Mouse (Mus musculus): ENCODE measurements around the gene Nfkbil1. TPM values are rescaled to one million over a fixed set of nuclear protein-coding genes. Genes with fewer than 3 reads are reported as not detected.
"Not testable (repeated sequence)": the region's sequence is repeated elsewhere in the genome, so short reads cannot be mapped to it uniquely, and the experiment has no call there.

Gene Nfkbil1
- total RNA-seq, 2 experiments from 2014 or later: 25.6 to 26.0 TPM

DNA sequence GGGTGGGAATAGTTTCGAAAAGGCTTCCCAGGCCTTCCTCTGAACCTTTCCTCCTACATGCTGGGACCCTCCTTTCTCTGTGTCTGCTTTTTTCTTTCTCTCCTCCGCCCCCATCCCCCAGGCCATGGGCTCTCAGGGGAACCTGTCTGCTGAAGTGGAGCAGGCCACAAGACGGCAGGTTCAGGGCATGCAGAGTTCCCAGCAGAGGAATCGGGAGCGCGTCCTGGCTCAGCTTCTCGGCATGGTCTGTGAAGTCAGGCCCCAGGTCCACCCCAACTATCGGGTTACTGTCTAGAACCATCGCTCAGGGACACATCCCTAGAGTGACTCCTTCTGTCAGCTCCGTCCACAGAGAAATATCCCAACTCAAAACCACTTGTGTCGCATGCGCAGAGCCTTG lies 1.9 kb upstream of the Nfkbil1 start:
- no peak for DNase-seq (ENCODE audit: low spot score in 2 of 2)

- no peak for DNase-seq (ENCODE audit: low spot score in 2 of 2)
Observed at GRCm38 (mm10) chr17:35236996-35237395, 1.4 kb upstream of the Nfkbil1 start.

DNA sequence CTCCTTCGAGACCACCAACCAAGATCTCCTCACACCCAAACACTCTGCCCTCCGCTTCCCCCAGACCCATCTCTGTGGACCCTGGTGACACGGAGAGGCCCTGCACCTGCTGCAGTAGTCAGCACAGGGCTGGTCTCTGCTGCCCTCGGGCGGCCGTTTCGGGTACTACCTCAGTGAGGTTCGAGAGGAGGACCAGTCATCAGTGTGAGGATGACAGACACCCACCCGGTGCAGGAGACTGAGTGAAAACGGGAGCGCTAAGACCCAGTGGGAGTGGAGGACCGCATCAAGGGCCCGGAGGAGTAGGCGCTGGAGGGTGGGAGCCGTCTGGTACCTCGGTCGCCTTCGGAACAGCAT lies 776 bp upstream of the Nfkbil1 start:
- peak; percentile 95 for DNase-seq (ENCODE audit: low spot score in 2 of 2)

- DNase-seq (ENCODE audit: low spot score in 2 of 2): no peak
Observed at GRCm38 (mm10) chr17:35234903-35235302, 689 bp downstream of the Nfkbil1 start.

DNA sequence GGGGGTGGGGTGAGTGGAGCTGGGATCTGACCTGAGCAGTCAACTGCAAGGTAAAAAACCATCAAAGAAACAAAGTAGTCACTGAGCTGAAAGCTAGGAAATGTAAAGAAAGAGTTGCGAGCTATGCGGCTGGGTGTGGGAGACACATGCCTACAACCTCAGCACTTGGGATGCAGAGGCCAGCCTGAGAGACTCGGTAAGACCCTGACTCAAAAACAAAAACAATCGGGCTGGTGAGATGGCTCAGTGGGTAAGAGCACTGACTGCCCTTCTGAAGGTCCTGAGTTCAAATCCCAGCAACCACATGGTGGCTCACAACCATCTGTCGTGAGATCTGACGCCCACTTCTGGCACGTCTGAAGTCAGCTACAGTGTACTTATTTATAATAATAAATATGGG lies 1.5 kb downstream of the Nfkbil1 start:
- DNase-seq (ENCODE audit: low spot score in 2 of 2): not testable (repeated sequence)

- no peak for DNase-seq (ENCODE audit: low spot score in 2 of 2)
Observed at GRCm38 (mm10) chr17:35233114-35233980, 2.2 kb downstream of the Nfkbil1 start, which contains the start of gene Atp6v1g2. Gene Atp6v1g2, plus strand, starts transcription at chr17:35233660.

- DNase-seq (ENCODE audit: low spot score in 2 of 2): no peak
Observed at GRCm38 (mm10) chr17:35232659-35233058, 2.9 kb downstream of the Nfkbil1 start.

GRCm38 (mm10) chr17:35232043-35232442 lies 3.5 kb downstream of the Nfkbil1 start:
- DNase-seq (ENCODE audit: low spot score in 2 of 2): peak; percentile 76 to 77

DNA sequence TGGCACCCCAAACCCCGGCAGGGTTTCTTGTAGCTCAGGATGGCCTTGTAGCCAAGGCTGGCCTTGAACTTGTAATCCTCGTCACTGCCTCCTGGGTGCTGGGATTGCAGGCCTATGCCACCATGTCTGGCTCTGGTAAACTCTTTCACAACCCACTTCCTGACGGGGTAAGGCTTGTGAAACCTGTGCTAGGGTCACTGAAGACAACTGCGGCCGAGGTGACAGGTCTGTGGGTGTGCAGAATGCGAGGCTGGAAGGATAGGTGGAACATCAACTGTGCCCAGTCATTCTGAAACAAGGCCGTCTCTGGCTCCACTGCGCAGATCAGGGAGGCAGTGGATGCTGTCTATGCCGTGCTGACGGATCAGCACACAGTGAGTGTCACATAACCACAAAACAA lies 4.6 kb downstream of the Nfkbil1 start:
- DNase-seq (ENCODE audit: low spot score in 2 of 2): no peak

- DNase-seq (ENCODE audit: low spot score in 2 of 2): no peak
Observed at GRCm38 (mm10) chr17:35226561-35227046, 9.0 kb downstream of the Nfkbil1 start.

DNA sequence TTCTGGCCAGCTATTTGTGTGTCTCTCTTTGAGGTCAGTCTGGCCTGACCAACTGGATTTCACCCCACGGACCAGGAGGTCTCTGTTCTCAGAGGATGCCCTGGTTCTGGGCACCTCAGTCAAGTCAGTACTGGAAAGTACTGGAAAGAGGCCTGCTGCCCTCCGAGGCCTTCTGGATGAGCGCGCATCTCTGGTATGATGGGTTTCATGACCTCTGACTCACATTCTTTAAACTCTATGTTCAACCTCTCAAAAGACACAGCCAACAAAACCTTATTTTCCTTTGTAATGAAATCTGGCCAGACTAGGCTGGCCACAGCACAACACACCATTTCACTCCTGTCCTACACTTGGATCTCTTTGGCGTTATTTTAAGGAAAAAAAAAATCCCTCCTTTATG lies 10.1 kb downstream of the Nfkbil1 start:
- no peak for DNase-seq (ENCODE audit: low spot score in 2 of 2)

GRCm38 (mm10) chr17:35224641-35225040 lies 11.0 kb downstream of the Nfkbil1 start:
- DNase-seq (ENCODE audit: low spot score in 2 of 2): no peak

- no peak for DNase-seq (ENCODE audit: low spot score in 2 of 2)
Observed at GRCm38 (mm10) chr17:35222299-35222698, 13.3 kb downstream of the Nfkbil1 start.

DNA sequence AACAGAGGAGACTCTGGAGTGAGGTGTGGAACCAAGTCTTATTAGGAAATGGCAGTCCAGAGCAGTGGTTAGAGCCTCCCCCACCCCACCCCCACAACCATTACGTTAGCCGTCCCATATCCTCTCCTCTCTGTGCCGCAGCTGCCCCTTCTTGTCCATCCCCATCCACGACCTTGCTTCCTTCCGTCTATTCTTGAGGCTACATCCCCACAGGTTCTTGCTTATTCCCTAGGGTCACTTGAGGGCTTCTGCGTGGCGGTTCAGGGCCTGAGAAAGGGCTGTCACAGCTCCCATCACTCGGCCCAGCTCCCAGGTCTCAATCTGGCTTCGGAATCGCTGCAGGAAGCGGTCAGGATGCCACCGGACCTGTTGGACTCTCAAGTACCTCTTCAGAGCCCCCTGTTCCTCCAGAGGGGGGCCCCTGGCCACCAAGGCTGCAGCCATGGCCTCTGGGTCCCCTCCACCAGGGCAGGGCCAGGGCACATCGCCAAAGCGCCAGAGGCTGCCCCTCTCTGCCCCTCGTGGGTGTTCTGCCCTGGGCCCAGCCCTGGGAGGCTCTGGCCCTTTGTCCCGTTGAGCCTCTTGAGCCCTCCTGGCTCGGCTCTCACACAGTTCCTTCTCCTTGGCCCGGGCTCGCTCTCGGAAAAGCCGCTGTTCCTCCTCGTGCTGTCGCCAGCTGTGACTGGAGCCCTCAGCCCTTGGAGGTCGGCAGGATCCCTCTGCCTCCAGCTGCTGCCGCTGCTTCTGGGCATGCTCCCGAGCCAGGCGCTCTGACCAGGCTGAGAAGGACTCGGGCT lies 15.2 kb downstream of the Nfkbil1 start, which contains the start of gene Gm16181:
Gene Gm16181 (plus strand): TSS at position 679 of the 797 bp plus-strand sequence.
- DNase-seq (ENCODE audit: low spot score in 2 of 2): no peak

DNA sequence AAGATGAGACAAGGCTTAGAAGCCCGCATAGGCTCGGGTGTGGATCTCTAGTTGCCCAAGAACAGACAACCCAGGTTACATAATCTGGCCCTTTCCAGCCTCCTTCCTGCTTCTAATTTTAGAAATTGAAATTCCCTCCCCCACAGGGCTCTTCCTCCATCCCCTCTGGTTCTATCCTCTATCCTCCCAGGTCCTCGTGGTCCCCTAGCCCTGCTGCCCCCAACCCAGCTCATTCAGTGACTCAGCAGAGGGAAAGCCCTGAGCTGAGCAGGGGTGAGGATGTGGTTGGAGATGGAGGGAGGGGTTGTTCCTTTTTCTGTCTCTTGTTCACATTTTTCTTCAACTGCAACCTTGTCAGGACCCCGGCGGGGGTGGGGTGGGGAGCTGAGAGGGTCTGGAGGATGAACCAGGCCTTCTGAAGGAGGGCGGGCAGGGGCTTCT lies 16.0 kb downstream of the Nfkbil1 start:
- DNase-seq (ENCODE audit: low spot score in 2 of 2): no peak

GRCm38 (mm10) chr17:35218516-35219193 lies 16.9 kb downstream of the Nfkbil1 start:
- DNase-seq (ENCODE audit: low spot score in 2 of 2): no peak

DNA sequence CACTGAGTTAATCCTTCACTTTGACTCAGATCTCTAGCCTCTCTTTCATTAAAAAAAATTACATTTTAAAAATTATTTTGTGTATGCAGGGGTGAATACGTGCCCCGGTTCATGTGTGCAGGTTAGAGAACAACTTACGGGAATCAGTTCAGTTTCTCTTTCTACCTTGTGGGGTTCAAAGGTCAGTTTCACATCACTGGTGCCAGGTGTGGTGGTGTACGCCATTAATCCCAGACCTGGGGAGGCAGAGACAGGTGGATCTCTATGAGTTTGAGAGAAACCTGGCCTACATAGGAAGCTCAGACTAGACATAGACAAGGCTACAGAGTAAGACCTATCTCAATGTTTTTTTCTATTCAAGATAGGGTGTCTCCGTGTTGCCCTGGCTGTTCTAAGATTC lies 22.5 kb downstream of the Nfkbil1 start:
- DNase-seq (ENCODE audit: low spot score in 2 of 2): no peak

DNA sequence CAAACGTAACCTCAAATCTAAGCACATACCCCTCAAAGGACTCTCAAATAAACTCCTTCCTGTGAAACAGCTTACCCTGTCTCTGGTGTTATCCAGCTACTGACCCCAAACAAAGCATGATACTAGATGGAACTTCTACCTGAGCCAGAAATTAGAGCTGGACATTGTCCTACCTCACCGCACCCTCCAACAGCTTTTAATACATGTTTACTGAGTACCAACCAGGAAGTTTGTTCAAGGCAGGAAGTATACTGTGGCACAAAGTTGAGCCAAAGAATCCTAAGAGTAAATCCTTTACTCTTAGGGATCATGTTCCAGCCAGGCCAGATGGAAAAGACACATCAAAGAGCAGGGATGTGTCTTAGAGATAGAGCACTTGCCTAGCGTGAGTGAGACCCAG lies 25.0 kb downstream of the Nfkbil1 start:
- DNase-seq (ENCODE audit: low spot score in 2 of 2): no peak

- no peak for DNase-seq (ENCODE audit: low spot score in 2 of 2)
Observed at GRCm38 (mm10) chr17:35209785-35210535, 25.6 kb downstream of the Nfkbil1 start.

DNA sequence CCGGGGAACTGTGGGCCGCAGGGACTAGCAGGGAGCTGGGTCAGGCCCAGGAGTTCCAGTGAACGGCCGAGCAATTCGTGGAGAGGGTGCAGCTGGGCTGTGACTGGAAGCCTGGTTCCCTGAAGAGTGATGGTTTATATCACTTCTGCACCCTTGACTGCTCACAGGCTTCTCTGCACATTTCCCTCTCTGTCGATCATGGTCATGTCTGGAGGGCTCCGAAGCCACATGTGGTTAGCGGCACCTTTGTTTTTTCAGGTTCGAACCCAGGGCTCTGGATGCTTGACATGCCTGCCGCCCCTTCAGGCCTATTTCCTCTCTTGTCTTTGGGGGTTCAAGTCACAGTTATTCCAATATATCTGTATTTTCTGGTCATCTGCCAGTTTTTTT lies 30.2 kb downstream of the Nfkbil1 start:
- DNase-seq (ENCODE audit: low spot score in 2 of 2): no peak
